Mouse (Mus musculus): ENCODE results near the gene Kcnk10. TPM values are rescaled to one million over a fixed set of nuclear protein-coding genes. Genes with fewer than 3 reads are reported as not detected.
A peak's percentile ranks its signal among the peaks of the same experiment; 100 is the strongest.

Kcnk10 gene
- polyA plus RNA-seq, 1 experiment from 2014 or later: 0.13 TPM

- H3K9me3 ChIP-seq (replicated peaks): peaks cover 6% of the 10 kb centered on the region; the same call in 1 of the 2 replicates
- no peak overlapping the region for H3K27ac ChIP-seq
- 94% methylated on average over 2 of the region's 2 CpGs for WGBS
- no peak for DNase-seq (ENCODE audit: low spot score)
- H3K4me3 ChIP-seq: no peak overlapping the region
- no peaks in the 10 kb centered on the region for H3K36me3 ChIP-seq
- H3K4me1 ChIP-seq: no peaks in the 10 kb centered on the region
- no peaks in the 10 kb centered on the region for H3K27me3 ChIP-seq (ENCODE audit: low read depth, poor library complexity, severe bottlenecking)
These were observed 12.9 kb upstream of the Kcnk10 start for GRCm38 (mm10) chr12:98591016-98591415.

GRCm38 (mm10) chr12:98588573-98588972 is 10.5 kb upstream of the Kcnk10 start:
- WGBS: 72% methylated on average over 6 of the region's 6 CpGs
- H3K27me3 ChIP-seq (ENCODE audit: low read depth, poor library complexity, severe bottlenecking): no peaks in the 10 kb centered on the region
- DNase-seq (ENCODE audit: low spot score): no peak
- H3K4me3 ChIP-seq: no peak overlapping the region
- no peak overlapping the region for H3K27ac ChIP-seq
- H3K4me1 ChIP-seq: no peaks in the 10 kb centered on the region
- H3K36me3 ChIP-seq: no peaks in the 10 kb centered on the region
- H3K9me3 ChIP-seq (replicated peaks): peaks cover 6% of the 10 kb centered on the region; the same call in 1 of the 2 replicates

GRCm38 (mm10) chr12:98585302-98585701 is 7.2 kb upstream of the Kcnk10 start:
- H3K27ac ChIP-seq: no peak overlapping the region
- 37% methylated on average over 3 of the region's 3 CpGs for WGBS
- H3K4me3 ChIP-seq: no peak overlapping the region
- H3K4me1 ChIP-seq: no peaks in the 10 kb centered on the region
- no peaks in the 10 kb centered on the region for H3K9me3 ChIP-seq (replicated peaks)
- no peaks in the 10 kb centered on the region for H3K36me3 ChIP-seq
- no peaks in the 10 kb centered on the region for H3K27me3 ChIP-seq (ENCODE audit: low read depth, poor library complexity, severe bottlenecking)
- DNase-seq (ENCODE audit: low spot score): no peak

GRCm38 (mm10) chr12:98575942-98576550 is 2.1 kb downstream of the Kcnk10 start:
- H3K4me3 ChIP-seq: no peak overlapping the region
- no peaks in the 10 kb centered on the region for H3K9me3 ChIP-seq (replicated peaks)
- no peak overlapping the region for H3K27ac ChIP-seq
- WGBS: 65% methylated on average over 8 of the region's 8 CpGs
- H3K36me3 ChIP-seq: no peaks in the 10 kb centered on the region
- peaks cover 86% of the 10 kb centered on the region for H3K27me3 ChIP-seq (ENCODE audit: low read depth, poor library complexity, severe bottlenecking)
- DNase-seq (ENCODE audit: low spot score): no peak
- peaks cover 24% of the 10 kb centered on the region for H3K4me1 ChIP-seq

- 9% methylated on average over 17 of the region's 17 CpGs for WGBS
These were observed 2.8 kb downstream of the Kcnk10 start for GRCm38 (mm10) chr12:98575195-98575887.

GRCm38 (mm10) chr12:98574353-98575194 is 3.5 kb downstream of the Kcnk10 start:
- WGBS: under 1% methylated on average over 75 of the region's 84 CpGs
- Histone ChIP-seq H3K27me3 (ENCODE audit: low read depth, poor library complexity, severe bottlenecking) (peaks cover 89% of the 10 kb centered on the region), H3K36me3 (no peaks in the 10 kb centered on the region), H3K27ac (peak overlapping the region; percentile 58), H3K4me3 (peak overlapping the region; percentile 72), H3K9me3 (replicated peaks) (no peaks in the 10 kb centered on the region), H3K4me1 (peaks cover 24% of the 10 kb centered on the region)
- peak; percentile 74 for DNase-seq (ENCODE audit: low spot score)

More at GRCm38 (mm10) chr12:98575195-98575887, 2.8 kb downstream of the Kcnk10 start:
- H3K9me3 ChIP-seq (replicated peaks): no peaks in the 10 kb centered on the region
- H3K27me3 ChIP-seq (ENCODE audit: low read depth, poor library complexity, severe bottlenecking): peaks cover 93% of the 10 kb centered on the region
- peaks cover 24% of the 10 kb centered on the region for H3K4me1 ChIP-seq
- peak overlapping the region; percentile 58; the same call in 1 of the 2 replicates for H3K27ac ChIP-seq
- H3K4me3 ChIP-seq: peak overlapping the region; percentile 72
- no peaks in the 10 kb centered on the region for H3K36me3 ChIP-seq
- DNase-seq (ENCODE audit: low spot score): no peak

- Histone ChIP-seq H3K4me1 (peaks cover 24% of the 10 kb centered on the region), H3K27ac (no peak overlapping the region), H3K4me3 (peak overlapping the region; percentile 72), H3K27me3 (ENCODE audit: low read depth, poor library complexity, severe bottlenecking) (peaks cover 81% of the 10 kb centered on the region), H3K9me3 (replicated peaks) (no peaks in the 10 kb centered on the region), H3K36me3 (no peaks in the 10 kb centered on the region)
- DNase-seq (ENCODE audit: low spot score): peak; percentile 40
- 21% methylated on average over 25 of the region's 25 CpGs for WGBS
These were observed 4.5 kb downstream of the Kcnk10 start for GRCm38 (mm10) chr12:98573317-98574270.

- no peaks in the 10 kb centered on the region for H3K9me3 ChIP-seq (replicated peaks)
- H3K27me3 ChIP-seq (ENCODE audit: low read depth, poor library complexity, severe bottlenecking): peaks cover 66% of the 10 kb centered on the region
- 35% methylated on average over 8 of the region's 8 CpGs for WGBS
- H3K27ac ChIP-seq: no peak overlapping the region
- peaks cover 16% of the 10 kb centered on the region for H3K4me1 ChIP-seq
- no peak overlapping the region for H3K4me3 ChIP-seq
- H3K36me3 ChIP-seq: no peaks in the 10 kb centered on the region
- DNase-seq (ENCODE audit: low spot score): no peak
These were observed 6.0 kb downstream of the Kcnk10 start for GRCm38 (mm10) chr12:98571896-98572680.

GRCm38 (mm10) chr12:98569380-98569779 is 8.7 kb downstream of the Kcnk10 start:
- Histone ChIP-seq H3K27me3 (ENCODE audit: low read depth, poor library complexity, severe bottlenecking) (peaks cover 38% of the 10 kb centered on the region), H3K4me3 (no peak overlapping the region), H3K4me1 (peaks cover 6% of the 10 kb centered on the region), H3K36me3 (no peaks in the 10 kb centered on the region), H3K9me3 (replicated peaks) (no peaks in the 10 kb centered on the region), H3K27ac (no peak overlapping the region)
- 88% methylated on average over 6 of the region's 6 CpGs for WGBS
- DNase-seq (ENCODE audit: low spot score): no peak

GRCm38 (mm10) chr12:98567877-98568276 is 10.2 kb downstream of the Kcnk10 start:
- WGBS: 88% methylated on average over 6 of the region's 6 CpGs
- Histone ChIP-seq H3K36me3 (no peaks in the 10 kb centered on the region), H3K4me1 (no peaks in the 10 kb centered on the region), H3K27ac (no peak overlapping the region), H3K9me3 (replicated peaks) (no peaks in the 10 kb centered on the region), H3K27me3 (ENCODE audit: low read depth, poor library complexity, severe bottlenecking) (peaks cover 23% of the 10 kb centered on the region), H3K4me3 (no peak overlapping the region)
- no peak for DNase-seq (ENCODE audit: low spot score)

GRCm38 (mm10) chr12:98564383-98564782 is 13.7 kb downstream of the Kcnk10 start:
- no peaks in the 10 kb centered on the region for H3K36me3 ChIP-seq
- WGBS: 86% methylated on average over 3 of the region's 3 CpGs
- H3K4me3 ChIP-seq: no peak overlapping the region
- no peaks in the 10 kb centered on the region for H3K27me3 ChIP-seq (ENCODE audit: low read depth, poor library complexity, severe bottlenecking)
- H3K9me3 ChIP-seq (replicated peaks): no peaks in the 10 kb centered on the region
- no peak for DNase-seq (ENCODE audit: low spot score)
- no peaks in the 10 kb centered on the region for H3K4me1 ChIP-seq
- H3K27ac ChIP-seq: no peak overlapping the region
